Mouse (Mus musculus) lung, postnatal 25 days (tissue): ENCODE data around the gene Bmp3.

ENCODE experiments used
- DNase-seq: peaks from one replicate; pipeline ENCODE4 v3.0.0; 2022; ENCODE audit warnings: low spot score

The Bmp3 gene

DNA sequence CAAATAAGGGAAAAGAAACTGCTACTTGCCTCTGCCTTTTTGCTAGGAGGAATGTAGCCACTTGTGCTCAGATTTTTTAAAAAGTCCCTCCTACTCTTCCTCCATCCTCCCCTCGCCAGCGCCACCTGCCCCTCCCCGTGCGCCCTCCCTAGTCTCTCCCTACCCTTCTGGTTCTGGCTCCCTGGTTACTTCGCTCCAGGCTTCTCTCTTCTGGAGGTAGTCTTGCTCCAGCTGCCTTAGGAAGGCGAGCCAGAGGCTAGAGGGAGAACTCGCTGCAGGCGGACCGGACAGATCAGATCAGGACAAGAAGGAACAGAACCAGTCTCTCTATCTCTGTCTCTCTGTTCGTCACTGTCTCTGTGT is at the start of gene Bmp3:
TSS of gene Bmp3 (plus strand) at position 152 of the 363 bp plus-strand sequence.
- peak; percentile 68 for DNase-seq

DNA sequence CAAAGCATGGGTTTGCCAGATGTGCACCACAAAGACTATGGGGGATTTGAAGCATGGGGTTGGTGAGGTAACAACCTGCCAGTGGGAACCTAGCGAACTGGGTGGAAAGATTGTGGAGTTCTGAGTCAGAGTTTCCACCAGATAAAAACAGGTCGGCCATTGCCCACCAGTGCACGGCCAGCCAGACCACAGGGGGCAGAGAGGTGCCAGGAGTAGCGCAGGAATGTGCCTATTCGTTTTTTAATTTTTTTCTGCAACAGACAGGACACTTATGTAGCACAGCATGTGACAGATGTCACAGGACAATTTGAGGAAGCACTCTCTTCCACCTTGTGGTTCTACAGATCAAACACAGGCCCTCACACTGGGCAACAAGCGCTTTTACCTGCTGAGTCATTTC is 49.5 kb upstream of the Bmp3 start:
- DNase-seq: no peak

DNA sequence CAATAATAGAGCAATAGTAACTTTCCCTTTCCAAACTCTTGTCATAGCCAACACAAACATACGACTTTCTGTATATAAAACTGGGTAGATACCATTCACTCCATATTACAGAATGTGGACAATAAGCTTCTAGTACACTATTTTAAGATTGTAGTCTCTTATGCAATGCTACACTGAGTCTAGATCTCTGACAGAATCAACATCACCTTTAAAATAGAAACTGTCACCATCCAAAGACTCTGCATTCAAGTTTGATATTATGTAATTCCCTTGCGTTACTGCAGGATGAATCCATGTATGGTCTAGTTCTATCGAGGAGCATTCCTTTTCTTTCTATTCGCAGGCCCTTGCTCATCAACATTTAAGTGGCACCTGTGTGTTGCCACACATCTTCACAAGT is 47.7 kb upstream of the Bmp3 start:
- DNase-seq: no peak

DNA sequence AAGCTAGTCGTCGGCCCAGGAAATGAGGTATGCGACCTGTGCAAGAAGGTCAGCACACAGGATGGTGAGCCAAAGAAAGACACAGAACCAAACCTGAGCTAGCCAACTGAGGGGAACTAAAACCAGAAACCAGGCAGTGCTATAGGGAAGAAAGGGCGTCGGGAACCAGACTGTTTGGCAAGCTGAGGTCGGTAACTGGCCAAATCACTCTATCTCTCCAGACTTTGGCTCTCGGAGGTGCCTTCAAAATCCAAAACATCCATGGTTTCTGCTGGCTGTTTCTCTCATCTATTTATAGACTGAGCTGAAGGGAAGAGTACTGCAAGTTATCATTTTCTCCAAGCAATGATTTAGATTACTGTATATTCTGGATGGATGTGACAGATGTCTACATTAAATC is 47.2 kb upstream of the Bmp3 start:
- peak; percentile 17 for DNase-seq

DNA sequence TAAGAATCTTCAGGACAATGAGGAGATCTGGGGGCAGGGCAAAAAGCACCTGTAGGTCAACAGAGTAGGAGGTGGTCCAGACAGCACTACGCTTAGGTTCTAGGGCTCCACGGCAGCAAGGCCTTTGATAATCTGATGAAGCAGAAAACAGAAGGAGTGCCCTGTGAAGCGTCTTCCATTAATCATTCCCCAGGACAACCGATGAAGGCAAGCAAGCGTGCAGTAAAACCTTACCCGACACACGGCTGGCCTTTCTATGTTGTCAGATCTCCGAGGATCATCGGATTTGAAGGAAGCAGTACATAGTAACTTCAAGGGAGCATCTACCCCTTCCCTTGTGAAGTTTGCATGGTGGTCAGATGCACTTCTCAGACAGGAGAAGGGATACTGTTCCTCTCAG is 46.3 kb upstream of the Bmp3 start:
- DNase-seq: no peak

DNA sequence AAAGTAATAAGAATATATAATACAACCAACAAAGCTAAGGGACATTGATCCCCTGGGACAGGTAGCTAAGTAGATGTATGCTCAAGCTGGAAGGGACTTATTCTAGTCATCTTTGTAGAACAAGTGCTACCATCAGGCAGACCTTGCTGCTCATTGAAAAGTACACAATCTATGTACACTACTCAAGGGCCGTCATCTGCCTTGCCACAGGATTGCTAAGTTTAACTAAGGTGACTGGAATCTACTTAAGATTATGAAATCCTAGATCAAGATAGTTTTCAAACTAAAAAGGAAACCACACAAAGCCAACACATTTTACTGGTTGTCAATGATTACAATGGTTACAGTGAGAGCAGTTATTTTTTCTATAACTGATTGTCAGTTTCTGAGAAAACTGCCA is 41.8 kb upstream of the Bmp3 start:
- DNase-seq: peak; percentile 59

DNA sequence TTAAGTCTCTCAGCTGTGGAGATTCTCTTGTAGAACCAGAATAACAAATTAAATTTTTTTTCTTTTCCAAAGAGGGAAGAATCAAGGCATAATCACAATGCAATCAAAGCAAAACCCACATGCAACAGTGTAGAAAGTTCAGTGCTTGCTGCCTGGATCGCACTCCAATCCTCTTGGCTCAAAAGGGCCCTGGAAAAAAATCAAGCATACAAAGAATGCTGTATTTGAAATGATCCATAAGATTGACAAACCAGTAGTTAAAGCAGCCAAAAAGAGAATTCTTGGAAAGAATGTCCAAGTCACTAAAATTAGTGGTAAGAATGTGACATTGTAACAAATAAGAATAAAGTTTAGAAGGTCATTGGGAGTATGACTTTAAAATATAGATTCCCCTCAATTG is 38.9 kb upstream of the Bmp3 start:
- DNase-seq: no peak

DNA sequence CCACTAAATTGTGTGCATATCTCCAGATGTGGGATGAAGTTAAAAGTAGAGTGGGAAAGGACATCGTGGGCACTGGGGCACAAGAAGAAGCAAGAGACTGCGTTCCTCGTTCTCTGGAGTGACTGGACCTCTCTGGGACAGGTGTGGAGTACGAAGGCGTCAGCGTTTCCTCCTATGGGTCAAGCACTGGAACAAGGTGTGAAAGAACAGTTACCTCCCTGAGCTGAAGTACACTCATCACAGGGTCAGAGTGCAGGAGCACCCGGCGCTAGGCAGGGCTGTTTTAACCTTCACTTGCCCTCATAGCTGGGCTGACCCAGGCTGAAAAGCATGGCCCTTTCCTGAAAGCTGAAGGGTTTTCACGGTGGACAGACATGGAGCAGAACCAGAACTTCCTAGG is 20.5 kb upstream of the Bmp3 start:
- peak; percentile 31 for DNase-seq

DNA sequence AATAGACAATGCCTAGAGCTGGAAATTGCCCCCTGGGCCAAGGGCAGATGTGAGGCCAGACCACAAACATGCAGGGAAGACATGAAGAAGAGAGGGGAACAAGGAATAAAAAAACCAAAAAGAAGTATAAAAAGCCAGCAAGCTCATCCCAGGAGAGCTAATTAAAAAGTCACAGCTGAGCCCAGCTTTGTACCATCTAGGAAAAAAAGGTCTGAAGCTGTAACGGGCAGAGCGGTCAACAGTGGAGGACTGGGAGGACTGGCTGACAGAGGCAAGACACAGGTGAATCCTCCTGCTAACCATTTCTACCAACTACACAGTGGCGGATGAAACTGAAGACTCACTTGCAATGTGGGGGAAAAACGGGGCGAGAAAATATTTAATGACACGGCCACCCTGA is 19.9 kb upstream of the Bmp3 start:
- DNase-seq: no peak

DNA sequence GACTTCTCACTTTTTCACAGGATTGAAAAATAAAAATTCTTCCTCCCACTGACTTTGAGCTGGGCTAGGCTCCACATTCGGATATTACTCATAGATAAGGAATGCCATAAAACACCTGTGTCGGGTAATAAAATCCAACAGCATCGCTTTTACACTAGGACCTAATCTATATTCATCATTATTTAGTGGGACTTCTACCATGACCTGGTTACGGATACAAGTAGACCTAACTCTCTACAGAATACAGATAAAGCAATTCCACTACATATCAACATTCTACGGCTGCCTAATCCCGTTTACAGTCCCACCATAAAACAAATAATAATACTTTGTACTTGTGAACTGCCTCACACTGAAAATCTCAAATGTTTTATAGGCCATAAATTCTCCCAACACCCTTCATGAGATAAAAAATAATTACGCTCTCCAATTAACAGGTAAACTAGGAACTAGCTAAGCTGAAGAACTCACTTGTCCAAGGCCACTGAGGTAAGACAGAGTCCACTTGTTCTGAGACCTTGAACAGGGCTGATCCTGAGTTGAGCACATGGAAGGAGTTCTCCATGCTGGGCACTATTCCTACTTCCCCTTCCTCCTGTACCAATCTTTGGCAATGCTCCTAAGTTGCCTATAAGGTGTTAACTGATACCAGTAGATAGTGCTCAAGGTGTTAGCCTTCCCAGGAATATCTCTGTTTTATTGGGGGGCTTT is 11.5 kb upstream of the Bmp3 start:
- DNase-seq: no peak

DNA sequence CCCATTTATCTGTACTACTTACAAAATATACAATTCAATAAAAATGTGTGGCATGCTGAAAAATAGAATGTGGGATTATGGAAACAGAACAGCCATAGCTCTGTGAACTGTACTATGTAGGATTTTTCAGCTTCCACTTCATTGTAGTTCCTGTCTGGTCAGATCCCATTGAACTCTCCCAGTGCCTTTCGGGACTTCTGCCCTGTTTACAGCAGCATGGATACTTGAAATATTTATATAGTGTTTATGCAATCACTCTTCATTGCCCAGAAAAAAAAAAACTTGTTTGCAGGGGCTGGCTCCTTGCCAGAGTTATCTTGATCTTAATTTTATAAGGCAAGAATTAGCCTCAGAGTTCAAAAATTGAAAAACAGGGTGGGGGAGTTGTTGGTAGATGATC is 9.6 kb upstream of the Bmp3 start:
- DNase-seq: no peak

DNA sequence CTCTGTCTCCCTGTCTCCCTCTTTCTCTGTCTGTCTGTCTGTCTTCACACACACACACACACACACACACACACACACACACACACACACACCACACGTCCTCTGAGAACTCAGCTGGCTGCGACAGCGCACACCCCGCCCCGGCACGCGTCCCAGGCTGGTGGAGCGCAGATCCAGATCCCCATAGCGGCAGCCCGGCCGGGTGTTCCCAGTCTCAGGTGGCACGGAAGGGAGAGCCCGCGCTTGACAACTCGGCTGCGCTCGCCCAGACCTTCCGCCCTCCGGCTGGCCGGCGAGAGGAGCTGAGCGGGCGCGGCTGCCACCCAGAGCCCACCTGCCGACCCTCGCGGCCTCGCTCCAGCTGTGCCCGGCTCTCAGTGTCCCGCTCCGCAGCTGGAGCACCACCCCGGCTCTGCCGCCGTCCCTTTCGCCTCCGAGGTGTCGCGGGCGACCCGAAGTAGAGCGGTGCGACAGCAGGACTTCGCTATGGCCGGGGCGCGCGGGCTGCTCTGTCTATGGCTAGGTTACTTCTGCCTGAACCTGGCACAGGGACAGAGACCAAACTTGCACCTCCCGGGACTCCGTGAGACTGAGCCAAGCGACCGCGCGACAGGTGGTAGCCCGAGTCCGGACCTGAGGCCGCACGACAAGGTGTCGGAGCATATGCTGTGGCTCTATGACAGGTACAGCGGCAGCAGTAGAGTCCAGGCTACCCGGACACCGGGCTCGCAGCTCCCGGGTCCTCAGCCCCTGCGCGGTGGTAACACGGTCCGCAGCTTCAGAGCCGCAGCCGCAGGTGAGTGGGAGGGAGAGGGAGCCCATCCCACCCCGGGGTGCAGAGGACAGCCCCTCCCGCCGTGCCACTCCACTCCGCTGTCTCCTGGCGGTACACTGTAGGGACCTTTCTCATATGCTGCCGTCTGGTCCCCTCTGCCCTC is 681 bp downstream of the Bmp3 start:
- DNase-seq: peak; percentile 32

DNA sequence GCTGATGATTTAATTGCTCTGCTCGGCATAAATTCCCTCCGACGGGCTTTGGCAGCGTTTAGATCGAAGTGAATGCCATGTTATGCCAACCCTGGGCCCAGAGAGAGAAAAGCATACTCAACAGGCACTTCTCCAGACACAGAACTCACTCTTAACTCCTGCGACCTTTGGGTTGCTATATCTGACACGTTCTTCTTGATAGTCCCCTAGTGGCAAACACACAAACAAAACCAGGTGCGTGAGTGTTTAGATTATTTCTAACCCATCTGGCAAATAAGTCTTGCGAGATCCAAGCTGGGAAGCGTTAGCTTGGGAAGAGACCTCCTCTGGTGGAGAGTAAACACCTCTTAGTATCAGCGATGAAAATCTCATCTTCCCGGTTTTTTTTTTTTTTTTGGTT is 1.5 kb downstream of the Bmp3 start:
- no peak for DNase-seq

DNA sequence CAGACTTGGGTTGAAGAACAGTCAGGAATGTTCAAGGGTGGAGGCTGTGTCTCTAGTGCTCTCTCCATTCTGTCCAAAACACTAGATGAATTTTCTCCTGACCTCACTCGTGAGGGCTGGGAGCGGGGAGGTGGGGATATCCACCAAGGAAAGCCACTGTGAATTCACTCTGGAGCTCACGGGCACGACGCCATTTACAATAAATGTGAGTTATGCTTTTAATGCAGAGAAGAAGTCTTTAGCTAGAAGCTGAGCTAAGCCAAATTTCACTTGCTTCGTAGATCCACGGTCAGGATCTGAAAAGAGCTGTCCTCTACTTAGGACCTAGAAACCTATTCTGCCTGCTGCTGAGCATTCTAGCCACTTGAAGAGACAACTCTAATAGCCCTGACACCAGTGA is 2.1 kb downstream of the Bmp3 start:
- DNase-seq: no peak

DNA sequence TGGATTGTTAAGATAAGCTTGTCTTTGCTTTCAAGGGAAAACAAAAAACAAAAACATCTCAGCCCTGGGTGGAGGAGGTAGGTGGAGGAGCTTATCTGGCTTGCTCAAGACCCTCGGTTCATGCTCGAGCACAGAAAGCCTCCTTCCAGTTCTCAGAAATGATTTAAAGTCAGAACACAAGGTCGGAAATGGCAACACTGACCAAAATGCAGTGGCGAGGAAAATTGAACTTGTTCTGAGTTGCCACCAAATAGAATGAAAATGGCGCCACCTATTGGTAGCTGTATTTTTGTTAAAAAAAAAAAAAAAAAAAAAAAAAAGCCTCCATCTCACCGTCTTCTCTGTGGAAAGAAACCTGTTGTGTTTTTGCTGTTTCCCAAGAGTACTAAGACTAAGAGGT is 9.7 kb downstream of the Bmp3 start:
- no peak for DNase-seq

DNA sequence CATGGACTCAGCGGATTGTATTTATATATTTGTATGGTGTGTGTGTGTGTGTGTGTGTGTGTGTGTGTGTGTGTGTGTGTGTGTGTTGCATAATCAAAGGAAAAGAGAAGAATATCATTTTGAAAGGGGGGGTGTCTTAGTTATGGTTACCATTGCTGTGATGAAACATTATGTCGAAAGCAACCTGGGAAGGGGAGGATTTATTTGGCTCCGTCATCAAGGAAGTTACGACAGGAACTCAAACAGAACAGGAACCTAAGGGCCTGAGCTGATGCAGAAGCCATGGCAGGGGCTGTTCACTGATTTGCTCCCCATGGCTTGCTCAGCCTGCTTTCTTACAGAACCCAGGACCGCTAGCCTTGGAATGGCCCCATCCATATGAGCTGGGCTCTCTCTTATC is 10.9 kb downstream of the Bmp3 start:
- DNase-seq: no peak

DNA sequence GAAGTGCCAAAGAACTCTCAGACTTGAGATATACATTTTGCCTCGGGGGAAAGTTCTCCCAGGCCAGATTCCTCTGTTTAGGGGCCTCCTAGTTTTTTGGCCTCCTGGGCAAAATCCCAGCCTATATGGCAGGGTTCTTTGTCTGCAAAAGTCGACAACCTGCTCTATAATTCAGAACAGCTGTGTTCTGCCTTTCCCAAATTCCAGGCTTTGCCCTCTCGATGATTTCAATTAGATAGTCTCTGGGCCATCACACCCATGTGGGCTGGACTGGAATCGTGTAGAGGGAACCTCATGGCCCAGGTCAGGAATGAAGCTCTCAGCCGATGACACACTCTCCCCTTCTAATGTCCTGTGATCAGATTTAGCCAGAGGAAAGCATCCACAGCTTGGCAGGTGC is 21.8 kb downstream of the Bmp3 start:
- DNase-seq: no peak

DNA sequence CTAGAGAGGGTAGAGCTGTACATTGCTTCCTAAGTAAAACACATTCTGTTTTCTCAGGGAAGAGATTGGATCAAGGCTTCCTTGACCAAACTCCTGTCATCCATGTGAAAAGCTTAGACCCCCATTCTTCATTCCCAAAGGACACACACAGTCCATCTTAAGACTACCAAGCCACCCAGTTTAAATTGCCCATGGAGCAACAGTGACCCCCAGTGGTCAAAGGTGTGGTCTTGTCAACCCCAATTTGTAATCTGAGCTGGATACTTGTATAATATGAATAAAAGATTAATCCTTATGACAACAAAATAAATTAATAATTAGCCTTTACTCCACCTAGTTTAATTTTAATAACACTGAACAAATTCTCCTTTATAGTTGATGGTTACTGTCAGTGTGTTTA is 24.7 kb downstream of the Bmp3 start:
- DNase-seq: peak; percentile 49

DNA sequence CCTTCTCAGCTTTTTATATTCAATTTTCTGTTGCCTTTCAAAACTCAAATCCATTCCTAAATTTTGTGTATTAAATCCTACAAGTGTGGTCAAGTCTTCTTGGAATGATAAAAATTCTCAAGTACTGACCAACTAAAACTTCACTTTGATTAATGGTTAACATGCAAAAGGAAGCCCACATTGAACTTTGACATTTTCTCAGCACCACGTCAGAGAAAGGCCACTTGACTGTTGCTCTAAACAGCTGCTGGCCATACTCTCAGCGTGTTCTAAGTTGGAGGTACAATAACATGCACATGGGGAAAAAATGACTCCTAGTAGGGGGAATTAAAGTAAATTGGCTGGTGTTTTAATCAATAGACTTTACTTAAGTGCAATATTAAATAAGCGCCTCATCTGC is 27.9 kb downstream of the Bmp3 start:
- no peak for DNase-seq

DNA sequence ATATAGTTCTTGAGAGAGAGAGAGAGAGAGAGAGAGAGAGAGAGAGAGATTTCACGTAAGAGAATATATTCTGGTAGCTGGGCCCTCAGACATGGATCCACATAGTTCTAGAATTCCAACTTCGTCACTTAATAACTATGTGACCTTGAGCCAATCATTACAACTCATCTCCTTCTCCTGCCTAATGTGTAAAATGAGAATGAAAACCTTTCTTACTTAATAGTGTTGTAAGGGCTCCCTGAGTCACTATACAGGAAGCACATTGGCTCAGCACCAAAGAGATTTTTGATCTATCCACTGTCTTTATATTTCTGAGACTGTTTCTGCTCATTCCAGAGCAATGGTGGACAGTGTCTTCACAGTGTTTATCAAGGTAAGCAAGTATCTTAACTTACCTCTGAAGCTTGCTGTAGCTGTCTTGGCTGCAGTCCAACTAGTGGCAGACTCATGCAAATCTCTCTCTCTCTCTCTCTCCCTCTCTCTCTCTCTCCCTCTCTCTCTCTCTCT is 36.4 kb downstream of the Bmp3 start:
- DNase-seq: no peak

DNA sequence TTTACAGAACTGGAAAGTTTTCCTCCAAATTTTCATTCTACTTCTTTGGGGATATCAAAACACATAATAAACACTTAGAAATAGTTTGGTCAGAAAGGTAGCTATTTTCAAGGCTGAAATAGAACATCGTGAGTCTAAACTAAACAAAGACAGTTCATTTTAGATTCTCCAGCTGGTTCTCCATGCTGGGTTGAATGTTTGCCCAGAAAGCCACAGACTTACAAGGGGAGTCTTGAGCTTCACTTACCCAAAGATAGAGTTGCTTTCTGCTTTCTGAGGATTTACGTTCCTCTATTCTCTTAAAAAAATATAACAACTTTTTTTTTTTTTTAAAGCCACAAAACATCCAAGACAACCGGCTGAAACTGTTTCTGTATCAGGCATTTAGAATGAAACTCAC is 40.1 kb downstream of the Bmp3 start:
- DNase-seq: no peak

DNA sequence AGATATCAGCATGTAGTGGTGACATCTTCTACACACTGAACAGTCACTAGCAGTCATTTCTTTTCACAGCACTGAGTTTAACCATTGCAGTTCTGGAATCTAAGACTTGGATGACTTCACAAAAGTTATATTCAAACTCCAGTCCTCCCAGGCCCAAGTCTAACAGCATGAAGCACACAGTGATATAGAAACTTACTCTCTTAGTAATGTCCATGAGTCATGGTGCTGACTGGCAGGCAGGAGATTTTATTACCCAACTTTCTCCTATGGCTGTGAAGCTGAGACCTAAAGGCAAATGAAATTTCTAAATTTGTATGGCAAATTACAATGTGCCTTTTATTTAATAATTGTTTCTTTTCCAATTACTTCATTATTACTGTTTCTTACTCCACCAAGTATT is 43.7 kb downstream of the Bmp3 start:
- DNase-seq: no peak

DNA sequence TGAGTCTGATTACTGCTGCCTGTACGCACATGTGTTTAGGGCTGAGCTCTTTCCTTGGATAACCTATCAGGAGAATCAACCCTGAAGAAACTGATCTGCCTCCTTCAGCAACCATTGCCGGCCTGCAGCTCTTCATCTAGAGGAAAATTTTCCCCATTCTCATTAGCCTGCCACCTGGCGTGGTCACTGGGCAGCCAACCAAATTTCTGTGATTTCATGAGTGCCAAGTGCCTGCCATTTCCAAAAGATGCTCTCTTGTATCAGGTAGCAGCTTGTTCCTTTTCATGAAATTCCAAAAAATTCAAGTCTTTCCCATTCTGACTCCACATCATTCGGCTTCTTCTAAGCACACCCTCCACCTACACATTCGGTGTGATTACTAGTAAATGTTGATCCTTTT is 46.7 kb downstream of the Bmp3 start:
- no peak for DNase-seq
